8 mouse cellular contexts compared by ENCODE assay signal in the genomic region with DNA sequence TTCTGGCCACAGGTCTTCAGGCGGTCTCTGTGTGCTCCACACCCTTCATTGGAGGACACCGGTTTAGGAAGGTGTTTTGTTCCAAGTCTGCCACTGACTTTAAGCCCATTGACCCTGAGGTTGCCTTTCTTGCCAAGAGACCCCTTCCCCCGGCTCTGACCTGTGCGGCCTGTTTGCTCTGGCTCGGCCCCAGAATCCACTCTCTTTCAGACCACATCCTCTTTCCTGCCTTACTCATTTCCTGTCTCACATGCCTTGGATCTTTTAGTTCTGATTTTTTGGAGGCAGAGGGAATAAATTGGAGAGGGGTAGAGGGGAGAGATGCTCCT. TPM values are rescaled to one million over a fixed set of nuclear protein-coding genes. Genes with fewer than 3 reads are reported as not detected.
DNase-seq lines count a peak whose midpoint lies in the region; ATAC-seq and TF ChIP-seq lines count a peak whose summit lies in the region.

No protein-coding gene starts in this region.

- peaks cover 23% of the 10 kb centered on the region for H3K36me3 ChIP-seq in limb, embryonic 13.5 days
- H3K36me3 ChIP-seq in midbrain, embryonic 15.5 days (replicated peaks), result 0 out of 2 replicates have a peak, but pooled peaks cover 4% of the 10 kb centered on the region

- DNase-seq in A20 (ENCODE audit: low read depth, low spot score), result peak; percentile 51
- peak; percentile 46 to 62 for DNase-seq in heart, postnatal 10 days
- no peak for DNase-seq in frontal cortex, postnatal 10 days (ENCODE audit: low spot score in 2 of 2)
- DNase-seq in thymus, postnatal 4 days, result no peak
- DNase-seq in urinary bladder, postnatal 14 days (ENCODE audit: low spot score), result no peak

- H3K4me3 ChIP-seq in bone marrow macrophage, adult 2 months (ENCODE audit: insufficient read depth, low read length), result peak overlapping the region; percentile 81
- H3K4me3 ChIP-seq in limb, embryonic 13.5 days, result peak overlapping the region; percentile 98
- H3K4me3 ChIP-seq in midbrain, embryonic 15.5 days, result peak overlapping the region; percentile 90

- H3K9ac ChIP-seq in limb, embryonic 13.5 days, result peak overlapping the region; percentile 100
- H3K9ac ChIP-seq in midbrain, embryonic 15.5 days, result peak overlapping the region; percentile 99

- H3K9me3 ChIP-seq in limb, embryonic 13.5 days, result no peaks in the 10 kb centered on the region
- no peaks in the 10 kb centered on the region for H3K9me3 ChIP-seq in midbrain, embryonic 15.5 days

- peak overlapping the region; percentile 86 for H3K4me2 ChIP-seq in limb, embryonic 13.5 days (replicated peaks)
- H3K4me2 ChIP-seq in midbrain, embryonic 15.5 days, result peak overlapping the region; percentile 85

- no peak for TF ChIP-seq CTCF in bone marrow macrophage, adult 2 months (IDR thresholded peaks at IDR 0.05; ENCODE audit: low read depth, low read length)

- 0 out of 2 replicates have a peak, but pooled peaks cover 2% of the 10 kb centered on the region for H3K27me3 ChIP-seq in limb, embryonic 13.5 days
- H3K27me3 ChIP-seq in midbrain, embryonic 15.5 days (replicated peaks), result no peaks in the 10 kb centered on the region

- intact Hi-C loops in heart, postnatal 10 days (cut with DNase I), result loop anchor here (5.0 kb wide), 1 partner anchor 48 kb away; no protein-coding TSS in a partner anchor

- H3K27ac ChIP-seq in bone marrow macrophage, adult 2 months (ENCODE audit: insufficient read depth, low read depth, low read length), result peak overlapping the region; percentile 77
- H3K27ac ChIP-seq in limb, embryonic 13.5 days, result peak overlapping the region; percentile 48; the same call in 1 of the 2 replicates
- peak overlapping the region; percentile 93 for H3K27ac ChIP-seq in midbrain, embryonic 15.5 days

- peaks cover 45% of the 10 kb centered on the region for H3K4me1 ChIP-seq in bone marrow macrophage, adult 2 months (ENCODE audit: control insufficient read depth, insufficient read depth, low read length)
- H3K4me1 ChIP-seq in limb, embryonic 13.5 days, result peaks cover 68% of the 10 kb centered on the region
- H3K4me1 ChIP-seq in midbrain, embryonic 15.5 days, result peaks cover 78% of the 10 kb centered on the region

- no peak for TF ChIP-seq POLR2A in bone marrow macrophage, adult 2 months (IDR thresholded peaks at IDR 0.05; ENCODE audit: borderline replicate concordance, low read depth, low read length)

- 32% methylated on average over 5 of the region's 5 CpGs for WGBS in limb, embryonic 13.5 days
- 11% methylated on average over 5 of the region's 5 CpGs for WGBS in midbrain, embryonic 15.5 days

- no peak for ATAC-seq in limb, embryonic 13.5 days (ENCODE audit: low FRiP score, low read depth)
- ATAC-seq in midbrain, embryonic 15.5 days (replicated peaks), result no peak

RNA-seq across cellular contexts. Expression of a gene that starts 25.5 kb away (rescaled TPM):
- polyA plus RNA-seq in bone marrow macrophage, adult 2 months (2012; ENCODE audit: insufficient read depth, insufficient read length, missing spikeins), result 0.16 TPM in 1 of 2 replicates, not detected in the other
- under 1 TPM; 0.12 to 0.29 TPM for total RNA-seq in heart, postnatal 10 days (2021)
- polyA plus RNA-seq in limb, embryonic 13.5 days (2015; fragmentation: Nextera tagmentation; extraction: Ambion mirVana), result 0.09 and 0.15 TPM in 2 replicates
- 0.28 and 0.34 TPM in 2 replicates for polyA plus RNA-seq in midbrain, embryonic 15.5 days (2015; fragmentation: Nextera tagmentation; extraction: Ambion mirVana)

Comparison
In these comparisons a context has a peak if more than half of its experiments do, and no peak if none do; other contexts are left out.
1. DNase-seq: peak in A20 (single experiment) and heart, postnatal 10 days (2 of 2); none in frontal cortex, postnatal 10 days (0 of 2), thymus, postnatal 4 days (single experiment) and urinary bladder, postnatal 14 days (single experiment).
2. Peak in every context shown above with its lines, with median percentiles within 50 percentile points of each other: H3K27ac ChIP-seq and H3K4me3 ChIP-seq.